27 mouse cellular contexts compared by ENCODE assay signal in the genomic region with DNA sequence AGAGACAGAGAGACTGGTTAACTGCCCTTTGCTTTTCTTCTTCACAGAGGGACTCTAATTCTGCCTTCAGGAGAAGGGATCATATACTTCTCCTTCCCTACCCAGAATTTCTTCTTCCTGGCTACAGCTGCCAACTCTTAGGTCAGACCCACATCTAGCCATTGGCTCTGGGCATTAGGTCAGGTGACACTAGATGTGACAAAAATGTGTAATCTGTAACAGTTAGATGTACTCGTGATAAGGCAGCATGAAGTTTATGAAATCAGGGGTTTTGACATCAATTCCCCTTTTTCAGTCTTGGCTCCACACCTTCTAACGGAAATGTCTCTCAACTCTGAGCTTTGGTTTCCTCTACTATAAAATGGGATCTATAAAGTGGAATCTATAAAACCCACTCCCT.
DNase-seq lines count a peak whose midpoint lies in the region; ATAC-seq and TF ChIP-seq lines count a peak whose summit lies in the region.
"Had no signal": no experiment of that assay in that cellular context is flagged by ENCODE, and none has a peak within 500 bp of the region (broad histone marks: within the 10 kb centered on the region; RNA-seq: fewer than 3 reads in every experiment).

No protein-coding gene starts in this region.

- no peak for ATAC-seq in lung, postnatal 0 days
- ATAC-seq in granulocyte monocyte progenitor cell, adult 5-6 weeks (replicated peaks; ENCODE audit: poor library complexity, severe bottlenecking) = peak; percentile 94
- peak; percentile 90 for ATAC-seq in megakaryocyte progenitor cell, adult 5-6 weeks (replicated peaks; ENCODE audit: poor library complexity)
- ATAC-seq: activated CD4-positive, CD25-positive, alpha-beta regulatory T cell, adult 4 months; forebrain, embryonic 14.5 days; forebrain, postnatal 0 days; hindbrain, embryonic 16.5 days had no signal

- no peak for TF ChIP-seq CTCF in lung, postnatal 0 days (IDR thresholded peaks at IDR 0.05)

- no peaks in the 10 kb centered on the region for H3K9me3 ChIP-seq in lung, postnatal 0 days (ENCODE audit: low read length)
- H3K9me3 ChIP-seq: embryonic facial prominence, embryonic 12.5 days; embryonic facial prominence, embryonic 15.5 days; heart, embryonic 12.5 days; heart, embryonic 15.5 days; hindbrain, embryonic 10.5 days; hindbrain, embryonic 13.5 days had no signal

- no peak overlapping the region for H3K27ac ChIP-seq in lung, postnatal 0 days (ENCODE audit: low read length)
- H3K27ac ChIP-seq: embryonic facial prominence, embryonic 12.5 days; embryonic facial prominence, embryonic 15.5 days; gastrocnemius, adult 2 months; heart, embryonic 15.5 days; hindbrain, embryonic 10.5 days; hindbrain, embryonic 13.5 days had no signal

- H3K9ac ChIP-seq in lung, postnatal 0 days (replicated peaks; ENCODE audit: low read depth) = no peak overlapping the region
- H3K9ac ChIP-seq: embryonic facial prominence, embryonic 12.5 days; embryonic facial prominence, embryonic 15.5 days; forebrain, postnatal 0 days; heart, embryonic 12.5 days; heart, embryonic 15.5 days; hindbrain, embryonic 13.5 days had no signal

- WGBS in lung, postnatal 0 days = 60% methylated on average over 2 of the region's 2 CpGs

- DNase-seq in lung, postnatal 36 days = peak; percentile 18
- DNase-seq in lung, postnatal 0 days (ENCODE audit: low spot score) = no peak
- DNase-seq in urinary bladder, postnatal 25 days (ENCODE audit: low spot score) = no peak
- DNase-seq in layer of hippocampus, adult 8-10 months (ENCODE audit: low spot score in 2 of 2) = no peak
- DNase-seq: adrenal gland, postnatal 10 days; adrenal gland, postnatal 36 days; cerebellum, adult 11 months; cerebellum, adult 2 months; cerebellum, adult 9-11 months; cerebellum, postnatal 25 days; forebrain, postnatal 0 days; gastrocnemius, adult 2 months; gastrocnemius, postnatal 14 days; heart, adult 18-20 months; heart, postnatal 10 days; heart, postnatal 36 days had no signal

- H3K4me3 ChIP-seq in lung, postnatal 0 days (ENCODE audit: low read depth, low read length) = no peak overlapping the region
- H3K4me3 ChIP-seq: embryonic facial prominence, embryonic 12.5 days; embryonic facial prominence, embryonic 15.5 days; gastrocnemius, adult 2 months; heart, embryonic 12.5 days; heart, embryonic 15.5 days; hindbrain, embryonic 10.5 days; hindbrain, embryonic 13.5 days had no signal

- H3K27me3 ChIP-seq in lung, postnatal 0 days (replicated peaks; ENCODE audit: insufficient read depth, low read length) = no peaks in the 10 kb centered on the region
- H3K27me3 ChIP-seq: embryonic facial prominence, embryonic 12.5 days; embryonic facial prominence, embryonic 15.5 days; heart, embryonic 12.5 days; heart, embryonic 15.5 days; hindbrain, embryonic 13.5 days had no signal

- H3K36me3 ChIP-seq in lung, postnatal 0 days (ENCODE audit: insufficient read depth, low read length) = no peaks in the 10 kb centered on the region
- H3K36me3 ChIP-seq: embryonic facial prominence, embryonic 12.5 days; embryonic facial prominence, embryonic 15.5 days; heart, embryonic 12.5 days; heart, embryonic 15.5 days; hindbrain, embryonic 10.5 days; hindbrain, embryonic 13.5 days had no signal

- H3K4me1 ChIP-seq in lung, postnatal 0 days (ENCODE audit: insufficient read depth, low read depth, low read length) = no peaks in the 10 kb centered on the region
- H3K4me1 ChIP-seq: embryonic facial prominence, embryonic 12.5 days; embryonic facial prominence, embryonic 15.5 days; heart, embryonic 12.5 days; heart, embryonic 15.5 days; hindbrain, embryonic 10.5 days; hindbrain, embryonic 13.5 days had no signal

- no peak for TF ChIP-seq EP300 in lung, postnatal 0 days (IDR thresholded peaks at IDR 0.05)

- H3K4me2 ChIP-seq in lung, postnatal 0 days (replicated peaks; ENCODE audit: low read depth, low read length) = no peak overlapping the region
- H3K4me2 ChIP-seq: embryonic facial prominence, embryonic 12.5 days; embryonic facial prominence, embryonic 15.5 days; heart, embryonic 12.5 days; heart, embryonic 15.5 days; hindbrain, embryonic 13.5 days had no signal
